Mouse (Mus musculus) bone marrow macrophage, adult 2 months (primary cell): Measurements from ENCODE around the gene Gm16442. TPM values are rescaled to one million over a fixed set of nuclear protein-coding genes. Genes with fewer than 3 reads are reported as not detected.
"Not testable (repeated sequence)": the region's sequence is repeated elsewhere in the genome, so short reads cannot be mapped to it uniquely, and the experiment has no call there.

Source experiments
- H3K27ac ChIP-seq: 2 replicates; pipeline ENCODE4 v1.5.1; 2012; ENCODE audit warnings: low read depth, low read length; ENCODE audit not compliant: insufficient read depth
- H3K4me1 ChIP-seq: 2 replicates; pipeline ENCODE4 v1.6.1; 2012; ENCODE audit warnings: low read length; ENCODE audit not compliant: control insufficient read depth, insufficient read depth
- H3K4me3 ChIP-seq: 2 replicates; pipeline ENCODE4 v1.5.1; 2012; ENCODE audit warnings: mild to moderate bottlenecking, low read length, moderate library complexity; ENCODE audit not compliant: insufficient read depth
- polyA plus RNA-seq: library from polyadenylated mRNA; stranded (reverse); fragments of >200 nt; gene quantifications from 2 replicates; pipeline ENCODE4 v1.2.4, GENCODE M21; 2012; ENCODE audit not compliant: missing spikeins, insufficient read depth, insufficient read length

Gm16442 gene
- polyA plus RNA-seq = not detected in 2 replicates

GRCm38 (mm10) chr7:20122479-20122878 is at the start of gene Gm16442:
Gm16442 (minus strand) TSS chr7:20122579.
- H3K4me3 ChIP-seq, H3K27ac ChIP-seq, H3K4me1 ChIP-seq: not testable (repeated sequence)

- H3K4me1 ChIP-seq, H3K4me3 ChIP-seq, H3K27ac ChIP-seq: not testable (repeated sequence)
Measured at GRCm38 (mm10) chr7:20168277-20168676, 45.9 kb upstream of the Gm16442 start, which contains the start of gene Vmn1r94. Vmn1r94 (minus strand) TSS chr7:20168377.

DNA sequence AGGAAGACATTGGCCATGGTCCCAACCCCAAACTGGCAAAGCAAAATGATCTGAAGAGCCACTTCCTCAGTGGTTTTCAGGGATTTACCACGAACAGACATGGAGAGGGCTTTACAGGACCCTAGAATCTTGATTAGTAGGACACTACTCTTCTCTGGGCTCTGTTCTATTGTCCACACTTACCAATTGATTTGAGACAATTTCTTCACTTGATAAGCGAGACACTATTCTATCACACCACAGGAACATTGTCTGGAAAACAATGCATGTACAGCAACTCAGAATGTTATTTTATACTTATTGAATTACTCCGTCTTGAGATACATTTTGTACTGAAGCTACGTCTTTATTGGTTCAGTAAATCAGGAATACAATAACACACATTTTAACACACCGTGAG is 16.6 kb upstream of the Gm16442 start, which contains the start of gene Vmn1r93:
Gene Vmn1r93 (minus strand): TSS at position 101 of the 400 bp plus-strand sequence.
- not testable (repeated sequence) for H3K27ac ChIP-seq, H3K4me1 ChIP-seq, H3K4me3 ChIP-seq

GRCm38 (mm10) chr7:20099380-20099779 is 23.0 kb downstream of the Gm16442 start, which contains the start of gene Vmn1r91:
Vmn1r91 (plus strand) TSS chr7:20099680.
- H3K4me1 ChIP-seq, H3K27ac ChIP-seq, H3K4me3 ChIP-seq: not testable (repeated sequence)

GRCm38 (mm10) chr7:20078118-20078517 is 44.3 kb downstream of the Gm16442 start:
- H3K27ac ChIP-seq, H3K4me1 ChIP-seq, H3K4me3 ChIP-seq: not testable (repeated sequence)

Other genes starting within 250 kb of the Gm16442 start
- gene Ceacam19, start 234.6 kb downstream of the Gm16442 start, polyA plus RNA-seq = 8.1 and 8.5 TPM in 2 replicates
- gene Pvr, start 201.4 kb downstream of the Gm16442 start, polyA plus RNA-seq = 13.0 and 16.9 TPM in 2 replicates
- gene Igsf23, start 171.8 kb downstream of the Gm16442 start, polyA plus RNA-seq = not detected in 2 replicates
- gene Ceacam20, start 157.2 kb downstream of the Gm16442 start, polyA plus RNA-seq = not detected in 2 replicates
- gene Nlrp9b, start 131.1 kb downstream of the Gm16442 start, polyA plus RNA-seq = not detected in 2 replicates
- gene Vmn1r91, start 22.9 kb downstream of the Gm16442 start, polyA plus RNA-seq = not detected in 2 replicates
- gene Vmn1r93, start 16.5 kb upstream of the Gm16442 start, polyA plus RNA-seq = not detected in 2 replicates
- gene Vmn1r94, start 45.8 kb upstream of the Gm16442 start, polyA plus RNA-seq = not detected in 2 replicates
- not detected in 2 replicates for gene Vmn1r95, start 71.1 kb upstream of the Gm16442 start, polyA plus RNA-seq
- gene Gm6164, start 83.0 kb upstream of the Gm16442 start, polyA plus RNA-seq = not detected in 2 replicates
- not detected in 2 replicates for gene Gm4498, start 111.2 kb upstream of the Gm16442 start, polyA plus RNA-seq
- gene Gm5890, start 140.3 kb upstream of the Gm16442 start, polyA plus RNA-seq = not detected in 2 replicates
- not detected in 2 replicates for gene Gm4133, start 211.5 kb upstream of the Gm16442 start, polyA plus RNA-seq